Mouse (Mus musculus): Measurements from ENCODE around the gene 3110001I22Rik.

The 3110001I22Rik gene

GRCm38 (mm10) chr16:13722937-13723336 is 51.2 kb downstream of the 3110001I22Rik start:
- no peak for DNase-seq

- no peak for DNase-seq
These were observed 56.1 kb downstream of the 3110001I22Rik start for GRCm38 (mm10) chr16:13727811-13728335.

Measured in lung, adult 18-20 months (tissue).